Mouse (Mus musculus): ENCODE results near the gene Slc12a5.

GRCm38 (mm10) chr2:165009161-165009560 lies 48.6 kb downstream of the Slc12a5 start:
- TF ChIP-seq CTCF (IDR thresholded peaks at IDR 0.05; ENCODE audit: control insufficient read depth, insufficient read depth, insufficient replicate concordance, low read depth, low read length) (no peak), POLR2A (IDR thresholded peaks at IDR 0.05; ENCODE audit: control insufficient read depth, low read depth, low read length) (no peak)

Measured in testis, adult 2 months (tissue).